Mouse (Mus musculus) urinary bladder, postnatal 25 days (tissue): ENCODE data around the gene Fuz.
A peak's percentile ranks its signal among the peaks of the same experiment; 100 is the strongest.

ENCODE experiments used
- DNase-seq: peaks from one replicate; pipeline ENCODE4 v3.0.0; 2022; ENCODE audit warnings: low spot score

Fuz gene

GRCm38 (mm10) chr7:44888256-44889105 lies 7.4 kb upstream of the Fuz start:
- no peak for DNase-seq

- DNase-seq = no peak
Measured at GRCm38 (mm10) chr7:44890180-44890579, 5.7 kb upstream of the Fuz start.

DNA sequence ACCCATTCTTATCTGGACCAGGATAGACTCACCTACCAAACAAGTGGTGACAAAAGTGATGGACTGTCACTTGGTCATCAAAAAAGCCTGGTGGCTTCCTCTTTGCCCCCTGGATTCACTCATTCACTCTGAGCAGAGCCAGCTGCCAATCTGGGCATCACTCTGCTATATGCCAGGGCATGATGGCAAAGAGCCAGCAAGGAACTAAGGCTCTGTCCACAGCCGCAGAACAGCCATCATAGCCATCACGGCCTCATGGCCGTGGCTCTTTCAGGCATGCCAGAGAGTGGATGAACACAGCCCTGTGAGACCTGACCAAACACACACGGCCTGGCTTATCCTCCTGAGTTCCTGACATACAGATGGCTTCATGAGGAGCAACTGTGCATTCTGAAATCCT lies 5.1 kb upstream of the Fuz start:
- DNase-seq = no peak

DNA sequence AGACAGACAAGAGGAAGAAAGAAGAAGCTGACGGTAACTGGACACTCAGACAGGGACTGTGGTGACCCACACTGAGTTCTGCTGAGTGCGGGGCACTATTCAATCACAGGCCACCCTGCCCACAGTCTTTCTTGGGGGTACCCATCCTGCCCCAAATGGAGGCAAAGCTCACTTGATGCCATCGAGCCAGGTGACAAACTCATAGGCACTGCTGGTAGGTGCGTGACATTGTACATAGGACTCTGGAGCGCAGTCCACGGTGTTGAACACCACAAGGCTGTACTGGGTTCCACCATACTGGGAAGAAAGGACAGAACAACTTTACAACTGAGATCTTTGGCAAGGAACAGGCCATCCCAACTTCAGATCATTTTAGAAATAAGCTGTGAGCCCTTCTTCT lies 4.3 kb upstream of the Fuz start:
- no peak for DNase-seq

DNA sequence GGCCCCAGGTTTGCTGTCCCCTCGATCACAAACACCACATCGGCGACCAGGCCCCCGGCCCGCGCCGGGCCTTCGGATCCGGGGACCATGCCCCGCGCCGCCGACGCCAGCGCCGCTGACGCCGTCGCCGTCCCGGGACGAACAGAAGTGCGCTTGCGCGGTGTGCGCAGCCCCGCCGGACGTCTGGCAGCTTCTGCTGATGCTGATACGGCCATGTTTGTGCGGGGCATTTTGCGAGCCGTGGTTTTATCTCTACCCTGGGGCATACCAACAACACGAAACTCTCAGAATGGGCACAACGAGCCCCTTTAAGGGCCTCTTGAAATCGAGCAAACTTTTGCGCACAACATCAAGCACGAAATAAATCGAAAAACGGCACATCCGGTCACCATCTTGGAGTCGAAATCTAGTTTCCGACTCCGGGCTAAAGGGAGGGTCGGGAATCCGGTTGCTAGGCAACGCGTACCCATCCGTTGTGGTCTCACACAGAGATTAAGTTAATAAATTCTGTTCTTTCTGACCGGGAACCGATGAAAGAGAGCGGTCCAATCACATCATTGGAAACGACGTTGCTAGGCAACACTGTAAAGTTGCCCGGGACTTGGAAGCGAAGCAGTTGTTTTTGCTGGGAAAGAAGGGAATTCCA lies 3.5 kb upstream of the Fuz start, which contains the start of gene Med25:
Med25 (minus strand) TSS at position 437 of the 646 bp plus-strand sequence.
- peak; percentile 81 for DNase-seq

GRCm38 (mm10) chr7:44893197-44893596 lies 2.7 kb upstream of the Fuz start:
- DNase-seq = no peak

DNA sequence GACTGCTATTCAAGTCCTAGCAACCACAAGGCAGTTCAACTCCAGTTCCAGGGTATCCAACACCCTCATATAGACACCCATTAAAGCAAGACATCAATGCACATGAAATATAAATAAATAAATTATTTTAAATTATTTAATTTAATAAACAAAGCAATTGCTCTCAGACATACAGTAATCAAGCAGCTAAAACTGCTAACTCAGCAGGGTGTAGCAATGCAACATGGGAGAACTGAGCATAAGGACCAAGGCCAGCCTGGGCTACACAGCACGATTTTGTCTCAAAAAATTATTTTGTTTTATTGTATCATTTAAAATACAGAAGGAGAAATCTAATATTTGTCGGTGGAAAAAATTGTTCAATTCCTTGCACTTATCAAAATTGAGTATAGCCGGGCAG lies 1.7 kb upstream of the Fuz start:
- DNase-seq = no peak

DNA sequence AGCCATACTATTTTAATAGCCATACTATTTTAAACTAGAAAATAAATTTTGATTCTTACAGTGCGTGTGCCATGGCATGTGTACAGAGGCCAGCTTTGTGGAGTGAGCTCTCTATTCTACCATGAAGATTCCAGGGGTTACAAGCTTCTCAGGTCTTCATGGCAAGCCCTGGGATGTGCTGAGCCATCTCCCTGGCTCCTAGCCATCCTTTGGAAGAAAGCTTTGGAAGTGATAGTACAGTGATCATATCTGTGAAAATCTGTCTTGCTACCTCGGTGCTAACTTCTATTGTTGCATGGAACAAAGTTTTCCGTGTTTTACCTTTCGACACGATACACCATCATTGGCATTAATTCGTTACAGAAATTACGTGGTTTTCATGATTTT lies 680 bp upstream of the Fuz start:
- DNase-seq = no peak

DNA sequence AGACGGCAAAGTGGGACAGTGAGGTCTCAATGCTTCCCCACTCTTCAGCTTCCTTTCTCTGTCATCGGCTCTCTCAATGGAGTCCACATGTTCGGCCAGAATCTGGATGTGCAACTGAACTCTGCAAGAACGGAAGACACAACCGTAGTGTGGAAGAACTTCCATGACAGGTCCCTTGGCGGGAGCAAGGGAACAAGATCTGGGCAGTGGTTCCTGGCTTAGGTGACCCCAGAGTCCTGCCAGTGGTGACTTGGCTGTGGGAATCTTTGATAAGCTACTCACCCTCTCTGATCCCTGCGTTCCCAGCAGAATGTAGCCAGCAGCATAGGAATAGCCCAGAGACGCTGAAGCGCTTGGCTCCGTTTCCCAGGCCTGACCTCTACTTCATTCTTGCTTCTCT lies 620 bp downstream of the Fuz start:
- no peak for DNase-seq

GRCm38 (mm10) chr7:44898607-44899006 lies 2.7 kb downstream of the Fuz start:
- no peak for DNase-seq

- no peak for DNase-seq
Measured at GRCm38 (mm10) chr7:44900632-44901031, 4.8 kb downstream of the Fuz start.

DNA sequence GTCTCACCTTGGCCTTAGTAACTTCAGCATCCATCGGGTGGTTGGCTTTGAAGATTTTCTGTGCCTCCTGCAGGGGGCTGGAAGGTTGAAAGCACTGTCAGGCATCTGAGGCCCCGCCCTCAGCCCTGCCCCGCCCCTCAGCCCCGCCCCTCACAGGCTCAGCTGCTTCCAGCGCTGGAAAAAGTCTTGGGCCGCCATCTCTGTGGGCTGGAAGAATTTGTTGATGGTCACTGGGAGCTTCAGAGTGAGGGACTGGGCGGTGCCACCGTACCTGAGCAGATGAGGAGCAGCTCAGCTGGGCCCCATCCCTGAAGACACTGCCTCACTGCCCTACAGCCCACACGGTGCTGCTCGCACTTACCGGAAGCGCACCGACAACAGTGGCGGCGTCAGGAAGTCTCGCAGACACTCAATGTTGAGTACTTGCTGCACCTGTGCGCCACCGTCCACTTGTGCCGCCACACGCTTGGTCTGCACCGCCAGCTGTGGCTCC lies 5.4 kb downstream of the Fuz start:
- DNase-seq = no peak

DNA sequence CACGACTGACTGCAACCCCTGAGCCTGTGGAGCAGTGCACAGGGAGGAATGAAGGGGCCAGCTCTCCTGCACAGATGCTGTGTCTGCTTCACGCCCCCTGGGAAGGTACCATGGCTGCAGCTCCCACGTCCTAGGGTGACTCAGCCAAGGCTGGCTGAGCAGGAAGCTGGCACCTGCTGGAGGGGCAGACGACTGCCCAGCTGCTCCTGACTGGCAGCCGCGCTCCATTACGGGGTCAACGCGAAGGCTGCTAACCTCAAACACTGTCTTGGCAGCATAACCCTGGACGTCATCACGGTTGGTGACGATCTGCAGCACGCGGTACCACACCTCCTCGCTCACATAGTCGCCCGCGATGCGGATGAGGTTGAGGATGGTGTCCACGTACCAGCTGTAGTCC lies 9.6 kb downstream of the Fuz start:
- no peak for DNase-seq

GRCm38 (mm10) chr7:44908706-44909476 lies 13.0 kb downstream of the Fuz start:
- DNase-seq = no peak

DNA sequence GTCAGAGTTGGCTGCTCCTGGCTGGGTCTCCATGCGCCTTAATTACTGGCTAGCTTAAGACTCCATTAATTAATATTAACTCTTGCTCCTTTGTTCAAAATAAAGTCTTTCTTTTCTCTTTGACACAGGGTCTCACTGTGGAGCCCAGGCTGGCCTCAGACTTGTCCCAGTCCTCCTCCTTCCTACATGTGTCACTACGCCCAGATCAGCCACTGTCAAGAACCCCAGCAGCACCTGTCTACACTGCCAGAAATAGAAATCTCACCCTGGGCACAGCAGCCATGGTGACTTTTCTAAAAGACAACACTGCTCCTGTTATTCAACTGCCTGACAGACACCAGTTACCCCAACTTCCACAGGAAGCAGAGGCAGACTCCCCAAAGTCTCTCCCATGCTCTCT lies 18.5 kb downstream of the Fuz start:
- DNase-seq = no peak

DNA sequence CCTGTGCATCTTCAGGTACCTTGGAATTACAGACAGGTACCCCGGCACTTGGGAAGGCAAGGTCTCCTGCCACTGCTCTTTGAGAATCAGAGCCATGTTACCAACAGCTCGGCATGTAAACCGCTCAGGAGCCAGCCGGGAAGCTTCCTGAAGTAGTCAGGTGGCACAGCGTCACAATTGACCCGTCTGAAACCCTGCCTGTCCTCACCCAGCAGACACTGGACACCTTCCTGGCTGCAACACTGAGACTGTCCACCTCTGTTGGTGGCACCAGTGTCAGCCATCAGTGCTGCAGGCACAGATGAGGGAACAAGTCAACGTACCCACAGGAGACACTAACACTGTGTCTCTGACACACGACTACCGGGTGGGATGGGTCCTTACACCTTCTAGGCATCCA lies 19.4 kb downstream of the Fuz start:
- no peak for DNase-seq

DNA sequence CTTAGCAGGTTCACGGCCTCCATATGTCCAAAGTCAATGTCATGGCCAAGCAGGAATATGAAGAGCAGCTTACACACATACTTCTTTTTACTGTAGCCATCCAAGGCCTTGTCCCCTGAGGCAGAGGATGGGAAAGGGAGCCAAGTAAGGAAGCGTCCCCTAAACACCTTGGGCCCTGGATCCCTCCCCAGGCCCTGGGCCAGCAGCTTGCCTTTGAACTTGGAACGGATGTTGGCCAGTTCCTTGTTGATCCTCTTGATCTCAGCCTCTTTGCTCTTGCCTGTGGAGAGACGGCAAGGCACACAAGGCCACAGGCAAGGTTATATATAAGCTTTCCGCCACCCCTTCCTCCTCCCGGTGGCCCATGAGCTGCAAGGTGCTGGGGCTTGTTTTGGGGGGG lies 20.3 kb downstream of the Fuz start:
- DNase-seq = no peak

GRCm38 (mm10) chr7:44916881-44917280 lies 21.0 kb downstream of the Fuz start:
- no peak for DNase-seq

DNA sequence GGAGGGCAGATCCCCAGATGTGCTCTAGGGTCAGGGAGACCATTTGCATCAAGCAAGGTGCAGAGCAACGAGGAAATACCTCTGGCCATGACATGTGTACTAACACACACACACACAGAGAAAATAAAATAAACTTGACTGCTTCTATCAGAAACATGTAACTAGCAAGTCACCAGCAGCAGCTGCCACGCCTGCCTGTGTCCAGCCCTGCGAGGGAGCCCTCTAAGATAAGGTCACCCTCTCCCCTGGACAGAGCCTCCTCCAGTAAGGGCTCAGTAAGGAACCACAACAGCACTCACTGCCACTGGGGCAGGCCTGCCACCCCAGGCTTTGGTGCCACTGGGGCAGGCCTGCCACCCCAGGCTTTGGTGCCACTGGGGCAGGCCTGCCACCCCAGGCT lies 22.3 kb downstream of the Fuz start:
- DNase-seq = no peak

DNA sequence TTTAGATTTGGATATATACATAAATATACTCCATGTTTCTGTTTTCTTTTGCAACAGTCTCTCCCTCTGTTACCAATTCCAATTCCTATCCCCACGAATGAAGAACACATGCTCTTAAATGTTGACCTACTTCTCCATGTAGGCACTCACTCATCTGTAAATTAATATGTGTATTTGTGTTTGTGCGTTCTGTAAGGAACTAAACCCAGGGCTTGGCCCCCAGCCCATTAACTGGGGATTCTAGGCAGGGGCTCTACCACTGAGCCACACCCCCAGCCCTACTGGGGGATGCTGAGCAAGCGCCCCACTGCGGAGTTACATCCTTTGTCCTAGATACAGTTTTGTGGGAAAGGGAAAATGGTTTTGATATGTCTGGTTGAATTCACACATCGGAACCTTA lies 23.2 kb downstream of the Fuz start:
- no peak for DNase-seq

GRCm38 (mm10) chr7:44922530-44922929 lies 26.7 kb downstream of the Fuz start:
- DNase-seq = no peak

DNA sequence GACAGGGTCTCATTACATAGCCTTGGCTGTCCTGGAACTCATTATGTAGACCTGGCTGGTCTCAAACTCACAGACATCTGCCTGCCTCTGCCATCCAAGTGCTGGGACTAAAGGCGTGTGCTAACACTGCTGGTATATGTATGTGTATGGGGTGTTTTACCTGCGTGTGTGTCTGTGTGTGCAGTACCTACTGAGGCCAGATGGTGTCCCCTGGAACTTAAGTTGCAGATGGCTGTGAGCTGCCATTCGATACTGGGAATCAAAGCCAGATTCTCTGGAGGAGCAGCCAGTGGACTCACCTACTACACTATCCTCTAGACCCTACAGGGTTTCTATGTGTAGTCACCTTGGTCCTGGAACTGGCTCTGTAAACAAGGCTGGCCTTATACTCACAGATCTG lies 29.6 kb downstream of the Fuz start:
- no peak for DNase-seq

GRCm38 (mm10) chr7:44928570-44928969 lies 32.7 kb downstream of the Fuz start:
- DNase-seq = no peak
